Mouse (Mus musculus) brain, adult 2 months (tissue): Measurements from ENCODE around the gene Aff4.

Source experiments
- DNase-seq: peaks from one replicate; pipeline ENCODE4 v3.0.0; 2011; ENCODE audit warnings: low read depth, low spot score

Gene Aff4

DNA sequence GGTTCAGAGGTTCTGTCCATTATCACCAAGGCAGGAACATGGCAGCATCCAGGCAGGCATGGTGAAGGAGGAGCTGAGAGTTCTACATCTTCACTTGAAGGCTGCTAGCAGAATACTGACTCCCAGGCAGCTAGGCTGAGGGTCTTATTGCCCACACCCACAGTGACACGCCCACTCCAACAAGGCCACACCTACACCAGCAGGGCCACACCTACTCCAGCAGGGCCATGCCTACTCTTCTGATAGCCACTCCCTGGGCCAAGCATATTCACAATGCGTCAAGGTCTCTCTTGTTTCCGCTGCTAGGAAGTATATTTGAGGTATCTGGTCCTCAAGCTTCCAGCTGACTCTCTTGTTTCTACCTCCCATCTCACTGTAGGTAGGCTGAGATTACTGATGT lies 108.4 kb downstream of the Aff4 start:
- no peak for DNase-seq

DNA sequence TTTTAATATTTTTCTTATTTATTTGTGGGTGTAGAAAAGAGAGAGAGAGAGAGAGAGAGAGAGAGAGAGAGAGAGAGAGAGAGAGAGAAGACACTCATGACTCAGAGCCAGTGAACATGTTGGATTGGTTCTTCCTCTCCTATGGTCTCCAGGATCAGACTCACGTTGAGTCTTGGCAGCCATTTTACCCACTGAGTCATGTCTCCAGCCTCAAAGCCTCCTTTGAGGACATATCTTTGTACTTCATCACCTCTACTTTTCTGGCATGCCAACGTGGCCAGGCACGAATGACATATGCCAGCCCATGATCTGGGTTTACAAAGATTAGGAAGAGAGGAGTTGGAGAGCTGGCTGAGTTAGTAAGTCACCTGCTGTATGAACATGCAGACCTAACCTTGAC lies 109.6 kb downstream of the Aff4 start:
- no peak for DNase-seq

DNA sequence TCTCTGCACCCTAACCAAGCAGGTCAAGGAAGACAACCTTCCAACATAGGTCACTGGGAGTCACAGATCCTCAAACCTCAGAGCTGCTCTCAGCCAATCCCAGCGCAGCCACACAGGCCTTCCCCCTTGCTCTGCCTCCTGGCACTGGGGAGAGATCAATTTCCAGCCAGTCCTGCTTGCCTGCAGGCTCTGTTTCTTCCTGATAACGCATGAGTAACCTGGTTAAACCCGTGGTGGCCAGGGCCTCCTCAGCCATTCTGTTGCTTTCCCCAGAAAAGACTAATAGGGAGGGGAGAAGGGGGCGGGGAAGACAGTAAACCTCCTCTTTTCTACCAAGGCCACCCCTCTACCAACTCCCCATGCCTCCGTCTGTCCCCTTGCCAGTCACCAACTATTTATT lies 111.1 kb downstream of the Aff4 start:
- DNase-seq, result no peak

DNA sequence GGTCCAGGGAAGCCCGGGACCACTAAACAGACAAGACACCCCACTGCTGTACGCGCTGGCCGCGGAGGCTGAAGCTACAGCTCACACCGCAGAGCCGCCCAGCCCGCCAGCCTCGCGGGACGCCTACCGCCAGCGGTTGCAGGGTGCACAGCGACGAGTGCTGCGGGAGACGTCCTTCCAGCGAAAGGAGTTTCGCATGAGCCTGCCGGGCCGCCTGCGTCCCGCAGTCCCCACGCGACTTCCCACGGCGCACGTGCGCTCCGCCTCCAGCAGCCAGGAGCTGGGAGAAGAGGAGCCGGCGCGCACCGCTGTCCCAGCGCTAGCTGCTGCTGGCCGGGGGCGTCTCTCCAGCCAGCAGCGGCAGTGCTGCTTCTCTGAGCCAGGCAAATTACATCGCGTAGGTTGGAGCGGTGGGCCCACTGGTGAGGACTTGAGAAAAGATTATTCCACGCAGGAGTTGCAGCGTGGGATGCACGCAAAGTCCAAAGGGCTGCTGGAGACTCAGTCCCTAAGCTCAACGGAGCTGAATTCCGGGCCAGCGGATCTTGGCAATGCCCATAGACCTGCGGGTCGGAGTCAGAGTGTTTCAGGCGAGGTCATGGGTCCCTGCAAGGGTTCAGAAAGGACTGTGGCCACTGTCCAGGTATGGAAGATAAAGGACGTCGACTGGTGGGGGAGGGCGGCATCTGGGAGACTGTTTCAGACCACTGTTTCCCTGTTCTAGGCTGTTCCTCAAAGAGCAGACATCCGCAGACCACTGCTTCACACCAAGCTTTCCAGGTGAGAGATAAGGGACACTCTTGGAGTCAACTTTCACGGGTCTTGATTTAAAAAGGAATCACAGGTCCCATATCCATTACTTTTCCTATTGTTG lies 113.2 kb downstream of the Aff4 start:
- peak; percentile 75 for DNase-seq

- peak; percentile 96 for DNase-seq
Measured at GRCm38 (mm10) chr11:53466231-53466971, 115.8 kb downstream of the Aff4 start.

- peak; percentile 79 for DNase-seq
Measured at GRCm38 (mm10) chr11:53469294-53469967, 118.8 kb downstream of the Aff4 start.

- peak; percentile 98 for DNase-seq
Measured at GRCm38 (mm10) chr11:53469968-53470695, 119.5 kb downstream of the Aff4 start, which contains the start of gene Gm9837. Gm9837 (minus strand) TSS chr11:53470479.
